Mouse (Mus musculus) kidney, embryonic 15.5 days (tissue): ENCODE results near the gene Cpe. TPM values are rescaled to one million over a fixed set of nuclear protein-coding genes. Genes with fewer than 3 reads are reported as not detected.

ENCODE experiments used
- ATAC-seq: fragments of 200-750 bp; cut with Nextera tagmentation; replicated peaks from 2 replicates; pipeline ENCODE4 v1.8.0; 2017; ENCODE audit warnings: moderate TSS enrichment; ENCODE audit not compliant: low FRiP score
- H3K27ac ChIP-seq: fragments of 300-500 bp; sonication (generic); 2 replicates; pipeline ENCODE4 v1.5.1; 2015; ENCODE audit warnings: mild to moderate bottlenecking, inconsistent platforms
- H3K27me3 ChIP-seq: fragments of 300-500 bp; sonication (generic); 2 replicates; pipeline ENCODE4 v1.6.1; 2015; ENCODE audit warnings: inconsistent platforms
- H3K36me3 ChIP-seq: fragments of 300-500 bp; sonication (generic); 2 replicates; pipeline ENCODE4 v1.6.1; 2015; ENCODE audit warnings: inconsistent platforms
- H3K4me1 ChIP-seq: fragments of 300-500 bp; sonication (generic); 2 replicates; pipeline ENCODE4 v1.6.1; 2015; ENCODE audit warnings: inconsistent platforms
- H3K4me2 ChIP-seq: fragments of 300-500 bp; sonication (generic); 2 replicates; pipeline ENCODE4 v1.6.1; 2015; ENCODE audit warnings: moderate library complexity, mild to moderate bottlenecking, inconsistent platforms
- H3K4me3 ChIP-seq: fragments of 300-500 bp; sonication (generic); replicated peaks from 2 replicates; pipeline ENCODE4 v1.5.1; 2015; ENCODE audit warnings: mild to moderate bottlenecking, inconsistent platforms
- H3K9ac ChIP-seq: fragments of 300-500 bp; sonication (generic); 2 replicates; pipeline ENCODE4 v1.6.1; 2015; ENCODE audit warnings: mild to moderate bottlenecking, inconsistent platforms
- H3K9me3 ChIP-seq: fragments of 300-500 bp; sonication (generic); replicated peaks from 2 replicates; pipeline ENCODE4 v1.6.1; 2016; ENCODE audit warnings: inconsistent platforms
- WGBS: fragments of 180-500 bp; shearing (Covaris S2); methylation state at CpG from one replicate; pipeline ENCODE4 v1.1.7; 2015; ENCODE audit warnings: mixed read lengths; 5-methylcytosine and 5-hydroxymethylcytosine counted together
- polyA plus RNA-seq: library from polyadenylated mRNA; unstranded; fragments of >200 nt; fragmentation: Nextera tagmentation; extraction: Ambion mirVana; gene quantifications from 2 replicates; pipeline ENCODE4 v1.2.1, GENCODE M21; 2015

Cpe gene
- polyA plus RNA-seq, 1 experiment from 2014 or later: 80.8 TPM

- Histone ChIP-seq H3K9me3 (no peaks in the 10 kb centered on the region), H3K4me3 (no peak overlapping the region), H3K4me1 (no peaks in the 10 kb centered on the region), H3K27ac (no peak overlapping the region), H3K9ac (no peak overlapping the region), H3K27me3 (no peaks in the 10 kb centered on the region), H3K4me2 (no peak overlapping the region), H3K36me3 (no peaks in the 10 kb centered on the region)
- WGBS: 87% methylated on average over 10 of the region's 10 CpGs
- no peak for ATAC-seq
Observed at GRCm38 (mm10) chr8:64624603-64625037, 68.2 kb downstream of the Cpe start.

GRCm38 (mm10) chr8:64620365-64621150, 72.3 kb downstream of the Cpe start:
- no peak overlapping the region for H3K4me2 ChIP-seq
- H3K9me3 ChIP-seq: no peaks in the 10 kb centered on the region
- no peak overlapping the region for H3K9ac ChIP-seq
- 50% methylated on average over 7 of the region's 7 CpGs for WGBS
- H3K4me1 ChIP-seq: no peaks in the 10 kb centered on the region
- no peak for ATAC-seq
- H3K27ac ChIP-seq: no peak overlapping the region
- H3K4me3 ChIP-seq: no peak overlapping the region
- no peaks in the 10 kb centered on the region for H3K27me3 ChIP-seq
- H3K36me3 ChIP-seq: no peaks in the 10 kb centered on the region

GRCm38 (mm10) chr8:64619661-64620060, 73.2 kb downstream of the Cpe start:
- no peaks in the 10 kb centered on the region for H3K4me1 ChIP-seq
- WGBS: 91% methylated on average over 8 of the region's 8 CpGs
- H3K36me3 ChIP-seq: no peaks in the 10 kb centered on the region
- no peak overlapping the region for H3K4me2 ChIP-seq
- no peaks in the 10 kb centered on the region for H3K9me3 ChIP-seq
- no peak overlapping the region for H3K9ac ChIP-seq
- no peak for ATAC-seq
- H3K27me3 ChIP-seq: no peaks in the 10 kb centered on the region
- H3K27ac ChIP-seq: no peak overlapping the region
- H3K4me3 ChIP-seq: no peak overlapping the region

- ATAC-seq: 0 out of 2 replicates have a peak, but pooled peaks have one; percentile 47
- WGBS: 54% methylated on average over 11 of the region's 11 CpGs
- H3K27me3 ChIP-seq: no peaks in the 10 kb centered on the region
Observed at GRCm38 (mm10) chr8:64618618-64619017, 74.2 kb downstream of the Cpe start.

GRCm38 (mm10) chr8:64616566-64616965, 76.3 kb downstream of the Cpe start:
- no peak for ATAC-seq
- H3K9me3 ChIP-seq: no peaks in the 10 kb centered on the region

More at GRCm38 (mm10) chr8:64618618-64619017, 74.2 kb downstream of the Cpe start:
- no peaks in the 10 kb centered on the region for H3K36me3 ChIP-seq
- H3K27ac ChIP-seq: no peak overlapping the region
- no peak overlapping the region for H3K9ac ChIP-seq
- no peak overlapping the region for H3K4me2 ChIP-seq
- no peak overlapping the region for H3K4me3 ChIP-seq
- H3K9me3 ChIP-seq: no peaks in the 10 kb centered on the region
- H3K4me1 ChIP-seq: no peaks in the 10 kb centered on the region

GRCm38 (mm10) chr8:64615459-64615858, 77.4 kb downstream of the Cpe start:
- Histone ChIP-seq H3K4me2 (no peak overlapping the region), H3K4me1 (no peaks in the 10 kb centered on the region), H3K27me3 (no peaks in the 10 kb centered on the region), H3K9me3 (no peaks in the 10 kb centered on the region), H3K4me3 (no peak overlapping the region), H3K36me3 (no peaks in the 10 kb centered on the region), H3K9ac (no peak overlapping the region), H3K27ac (no peak overlapping the region)
- no peak for ATAC-seq
- 64% methylated on average over 4 of the region's 4 CpGs for WGBS

More at GRCm38 (mm10) chr8:64616566-64616965, 76.3 kb downstream of the Cpe start:
- no peak overlapping the region for H3K9ac ChIP-seq
- H3K27me3 ChIP-seq: no peaks in the 10 kb centered on the region
- no peak overlapping the region for H3K27ac ChIP-seq
- 88% methylated on average over 3 of the region's 3 CpGs for WGBS
- H3K36me3 ChIP-seq: no peaks in the 10 kb centered on the region
- no peak overlapping the region for H3K4me2 ChIP-seq
- H3K4me3 ChIP-seq: no peak overlapping the region
- no peaks in the 10 kb centered on the region for H3K4me1 ChIP-seq

GRCm38 (mm10) chr8:64613663-64614062, 79.2 kb downstream of the Cpe start:
- H3K9ac ChIP-seq: no peak overlapping the region
- WGBS: 34% methylated on average over 5 of the region's 5 CpGs
- H3K36me3 ChIP-seq: no peaks in the 10 kb centered on the region
- no peak for ATAC-seq
- no peaks in the 10 kb centered on the region for H3K9me3 ChIP-seq
- H3K27ac ChIP-seq: no peak overlapping the region
- H3K4me2 ChIP-seq: no peak overlapping the region
- no peak overlapping the region for H3K4me3 ChIP-seq
- H3K4me1 ChIP-seq: no peaks in the 10 kb centered on the region
- no peaks in the 10 kb centered on the region for H3K27me3 ChIP-seq

- ATAC-seq: no peak
- Histone ChIP-seq H3K36me3 (no peaks in the 10 kb centered on the region), H3K4me1 (no peaks in the 10 kb centered on the region), H3K4me2 (no peak overlapping the region), H3K27me3 (no peaks in the 10 kb centered on the region), H3K9me3 (no peaks in the 10 kb centered on the region), H3K27ac (no peak overlapping the region), H3K4me3 (no peak overlapping the region), H3K9ac (no peak overlapping the region)
- 69% methylated on average over 11 of the region's 11 CpGs for WGBS
Observed at GRCm38 (mm10) chr8:64611210-64611974, 81.5 kb downstream of the Cpe start.

- Histone ChIP-seq H3K9me3 (no peaks in the 10 kb centered on the region), H3K27me3 (no peaks in the 10 kb centered on the region), H3K36me3 (no peaks in the 10 kb centered on the region), H3K27ac (no peak overlapping the region), H3K9ac (no peak overlapping the region), H3K4me1 (no peaks in the 10 kb centered on the region), H3K4me3 (no peak overlapping the region), H3K4me2 (no peak overlapping the region)
- 92% methylated on average over 16 of the region's 16 CpGs for WGBS
- ATAC-seq: no peak
Observed at GRCm38 (mm10) chr8:64608931-64609330, 83.9 kb downstream of the Cpe start.

GRCm38 (mm10) chr8:64606015-64606414, 86.8 kb downstream of the Cpe start:
- Histone ChIP-seq H3K27me3 (no peaks in the 10 kb centered on the region), H3K4me2 (no peak overlapping the region), H3K9me3 (no peaks in the 10 kb centered on the region), H3K9ac (no peak overlapping the region), H3K27ac (no peak overlapping the region), H3K4me3 (no peak overlapping the region), H3K4me1 (no peaks in the 10 kb centered on the region), H3K36me3 (no peaks in the 10 kb centered on the region)
- 98% methylated on average over 5 of the region's 5 CpGs for WGBS
- no peak for ATAC-seq

GRCm38 (mm10) chr8:64598206-64598605, 94.6 kb downstream of the Cpe start:
- H3K27me3 ChIP-seq: no peaks in the 10 kb centered on the region
- H3K9ac ChIP-seq: no peak overlapping the region
- no peak for ATAC-seq
- H3K27ac ChIP-seq: no peak overlapping the region
- H3K9me3 ChIP-seq: no peaks in the 10 kb centered on the region
- H3K36me3 ChIP-seq: no peaks in the 10 kb centered on the region
- 66% methylated on average over 4 of the region's 4 CpGs for WGBS
- no peak overlapping the region for H3K4me3 ChIP-seq
- no peak overlapping the region for H3K4me2 ChIP-seq
- no peaks in the 10 kb centered on the region for H3K4me1 ChIP-seq
